Mouse (Mus musculus): ENCODE results near the gene Prkd3.
A peak's percentile ranks its signal among the peaks of the same experiment; 100 is the strongest.

Gene Prkd3

DNA sequence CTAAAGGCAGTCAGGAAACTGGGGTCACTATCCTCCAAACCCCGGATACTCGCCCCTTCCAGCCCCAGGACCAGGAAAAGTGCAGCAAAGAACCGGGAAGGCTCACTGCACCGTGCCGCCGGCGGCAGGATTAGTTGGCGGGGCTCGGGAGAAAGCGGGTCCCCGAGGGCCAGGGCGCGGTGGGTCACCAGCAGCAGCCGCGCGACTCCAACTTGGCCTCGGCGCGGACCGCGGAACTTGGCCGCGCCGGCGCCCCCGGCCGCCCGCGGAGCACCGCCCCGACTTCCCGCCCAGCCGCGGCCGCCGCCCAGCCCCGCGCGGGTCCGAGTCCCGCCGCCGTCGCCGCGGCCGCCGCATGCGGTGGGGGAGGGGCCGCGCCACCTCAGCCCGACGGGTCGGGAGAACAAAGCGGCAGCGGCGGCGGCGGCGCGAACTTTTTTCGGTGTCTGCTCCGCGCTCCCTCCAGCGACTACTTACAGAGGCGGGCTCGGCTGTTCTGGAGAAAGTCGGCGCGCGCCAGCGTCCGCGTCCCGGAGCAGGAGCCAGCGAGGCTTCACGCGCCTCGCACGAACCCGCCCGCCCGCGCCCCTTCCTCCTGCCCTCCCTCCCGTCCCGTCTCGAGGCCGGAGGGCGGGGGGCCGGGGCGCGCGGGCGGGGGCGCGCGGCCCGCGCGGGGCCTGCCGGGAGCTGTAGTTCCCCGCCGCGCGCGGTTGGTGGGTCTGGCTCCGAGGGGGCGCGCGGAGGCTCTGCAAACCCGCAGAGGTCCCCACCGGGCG lies at the start of gene Prkd3:
Gene Prkd3 (minus strand): TSS at position 609 of the 776 bp plus-strand sequence.
- DNase-seq: peak; percentile 31 to 50

- DNase-seq: no peak
Measured at GRCm38 (mm10) chr17:79069766-79070480, 49.3 kb upstream of the Prkd3 start.

DNA sequence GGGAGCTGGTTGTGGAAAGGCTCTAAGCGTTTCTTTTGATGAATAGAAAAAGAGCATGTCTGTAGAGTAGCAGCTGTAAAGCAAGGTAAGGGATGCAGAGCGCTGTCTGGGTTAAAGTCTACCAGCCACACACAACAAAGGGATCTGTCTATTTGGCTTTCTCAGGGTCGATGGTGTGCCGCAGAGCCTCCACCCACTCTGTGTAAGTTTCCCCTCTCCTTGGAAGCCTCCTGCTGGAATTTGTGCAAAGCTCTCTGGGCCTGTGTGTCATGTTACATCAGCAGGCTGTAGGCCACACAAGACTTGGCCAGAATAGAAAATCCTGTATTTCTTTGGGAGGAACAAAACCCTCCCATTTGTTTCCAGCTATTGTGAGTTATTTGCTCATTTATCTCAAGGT lies 48.4 kb upstream of the Prkd3 start:
- no peak for DNase-seq

DNA sequence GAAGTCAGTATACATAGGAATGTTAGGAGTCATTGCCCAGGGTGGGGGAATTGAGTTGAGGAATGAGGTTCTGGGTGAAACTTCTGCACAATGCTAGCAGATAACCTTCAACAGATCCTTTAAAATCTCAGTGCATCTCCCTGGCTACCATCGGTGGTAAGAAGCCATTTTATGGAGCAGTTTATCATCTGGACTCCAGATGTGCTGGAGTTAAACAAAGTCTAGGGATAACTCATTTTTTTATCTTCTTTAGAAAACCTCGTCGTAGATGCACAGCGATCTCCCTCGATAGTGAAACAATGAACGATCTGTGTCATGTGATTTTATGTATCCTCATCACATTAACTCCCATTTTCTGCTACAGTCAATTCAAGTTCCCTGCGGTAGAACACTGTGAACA lies 48.0 kb upstream of the Prkd3 start:
- no peak for DNase-seq

- no peak for DNase-seq
Measured at GRCm38 (mm10) chr17:79064250-79064649, 43.6 kb upstream of the Prkd3 start.

GRCm38 (mm10) chr17:79060221-79060620 lies 39.6 kb upstream of the Prkd3 start:
- DNase-seq: no peak

DNA sequence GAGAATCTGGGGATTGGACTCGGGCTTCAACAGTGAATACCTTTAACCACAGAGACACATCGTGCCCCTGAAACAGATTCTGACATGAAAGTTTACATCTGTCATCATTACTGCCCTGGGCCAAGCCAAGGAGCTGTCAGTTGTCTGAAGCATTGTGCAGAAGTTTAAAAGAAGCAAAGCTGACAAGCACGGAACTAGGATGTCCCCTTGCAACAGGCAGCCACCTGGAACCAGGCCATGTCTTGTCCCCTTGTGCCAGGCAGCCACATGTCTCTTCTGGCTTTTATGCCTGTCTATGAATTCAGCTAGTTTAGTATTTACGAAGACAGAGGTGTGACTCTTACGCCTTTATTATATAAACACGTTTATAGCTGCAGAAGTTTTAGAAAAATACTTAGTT lies 37.7 kb upstream of the Prkd3 start:
- no peak for DNase-seq

- DNase-seq: peak; percentile 26 to 51
Measured at GRCm38 (mm10) chr17:79052088-79052812, 31.6 kb upstream of the Prkd3 start.

DNA sequence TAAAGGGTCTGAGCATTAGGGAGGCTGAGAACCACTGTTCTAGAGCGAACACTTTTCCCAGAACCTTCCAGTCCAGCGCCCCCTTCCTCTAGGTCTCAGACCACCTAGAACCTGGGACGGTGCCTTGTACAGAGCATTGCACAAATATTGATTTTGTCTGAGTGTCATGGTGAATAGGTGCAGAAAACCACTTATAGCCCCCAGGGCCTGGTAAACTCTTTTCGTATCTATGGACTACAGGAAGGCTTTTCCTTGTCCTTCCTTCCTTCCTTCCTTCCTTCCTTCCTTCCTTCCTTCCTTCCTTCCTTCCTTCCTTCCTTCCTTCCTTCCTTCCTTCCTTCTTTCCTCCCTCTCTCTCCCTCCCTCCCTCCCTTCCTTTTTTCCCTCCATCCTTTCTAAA lies 31.0 kb upstream of the Prkd3 start, which contains the start of gene Qpct:
Gene Qpct (plus strand): TSS at position 301 of the 400 bp plus-strand sequence.
- no peak for DNase-seq

GRCm38 (mm10) chr17:79043705-79044104 lies 23.1 kb upstream of the Prkd3 start:
- no peak for DNase-seq

DNA sequence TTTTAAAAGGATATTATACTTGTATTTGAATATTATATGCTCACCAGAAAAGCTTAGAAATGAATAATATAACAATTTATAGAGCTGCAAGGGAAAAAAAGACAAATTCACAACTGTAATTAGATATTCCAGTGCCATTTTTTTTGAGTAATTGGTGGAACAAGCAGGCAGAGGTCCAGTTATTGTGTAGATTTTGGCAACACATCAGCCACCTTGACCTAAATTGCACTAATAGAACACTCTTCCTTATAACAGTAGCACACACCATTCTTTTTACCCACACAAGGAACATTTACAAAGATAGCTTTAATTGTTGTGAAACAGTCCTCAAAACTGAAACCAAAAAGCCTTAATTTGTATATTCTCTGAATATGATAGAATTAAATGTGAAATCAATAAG lies 19.0 kb upstream of the Prkd3 start:
- no peak for DNase-seq

- no peak for DNase-seq
Measured at GRCm38 (mm10) chr17:79032782-79033181, 12.2 kb upstream of the Prkd3 start.

GRCm38 (mm10) chr17:79031569-79031968 lies 11.0 kb upstream of the Prkd3 start:
- DNase-seq: no peak

- no peak for DNase-seq
Measured at GRCm38 (mm10) chr17:79029226-79029625, 8.6 kb upstream of the Prkd3 start.

DNA sequence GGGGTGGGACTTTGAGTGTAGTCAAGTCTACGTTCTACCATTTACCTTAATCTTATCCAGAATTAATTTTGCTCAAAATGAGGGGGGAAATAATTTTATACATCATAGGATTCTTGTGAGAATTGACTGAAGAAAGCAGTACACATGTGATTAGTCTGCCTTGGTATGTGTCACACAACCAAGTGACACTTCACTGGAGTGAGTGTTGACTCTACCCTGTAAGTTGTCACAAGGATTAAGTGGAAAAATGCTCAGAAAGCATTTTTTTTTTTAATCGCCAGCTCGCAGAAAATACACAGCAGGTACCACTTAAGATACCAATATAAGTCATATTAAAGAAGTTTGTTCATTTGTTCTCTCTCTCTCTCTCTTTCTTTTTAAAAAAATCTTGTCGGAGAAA lies 3.9 kb upstream of the Prkd3 start:
- no peak for DNase-seq

GRCm38 (mm10) chr17:79022746-79023145 lies 2.1 kb upstream of the Prkd3 start:
- DNase-seq: no peak

- DNase-seq: no peak
Measured at GRCm38 (mm10) chr17:79020984-79021335, 344 bp upstream of the Prkd3 start.

DNA sequence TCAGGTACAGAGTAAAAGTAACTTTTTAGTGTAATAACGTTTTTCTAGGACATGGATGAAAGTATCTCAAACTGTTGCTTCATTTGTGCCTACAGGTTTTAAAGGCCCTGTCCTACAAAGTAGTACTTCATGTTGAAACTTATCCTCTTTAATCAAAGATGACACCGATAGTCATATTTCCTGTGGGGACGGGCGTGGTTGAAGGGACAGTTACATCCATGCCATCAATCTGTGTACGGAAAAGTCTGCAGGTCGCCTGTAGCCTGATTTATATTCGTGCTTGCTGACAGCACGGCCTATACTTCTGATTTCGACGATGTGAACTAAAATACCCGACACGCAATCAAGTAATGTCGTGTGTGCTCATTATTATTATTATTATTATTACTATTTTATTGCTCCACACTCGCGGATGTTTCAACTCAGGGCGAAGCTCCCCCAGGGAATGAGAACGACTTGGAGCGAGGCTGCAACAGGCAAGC lies 849 bp downstream of the Prkd3 start:
- DNase-seq: peak in 1 of 2 experiments; percentile 17

GRCm38 (mm10) chr17:79018422-79018821 lies 2.2 kb downstream of the Prkd3 start:
- DNase-seq: peak in 1 of 2 experiments; percentile 4

DNA sequence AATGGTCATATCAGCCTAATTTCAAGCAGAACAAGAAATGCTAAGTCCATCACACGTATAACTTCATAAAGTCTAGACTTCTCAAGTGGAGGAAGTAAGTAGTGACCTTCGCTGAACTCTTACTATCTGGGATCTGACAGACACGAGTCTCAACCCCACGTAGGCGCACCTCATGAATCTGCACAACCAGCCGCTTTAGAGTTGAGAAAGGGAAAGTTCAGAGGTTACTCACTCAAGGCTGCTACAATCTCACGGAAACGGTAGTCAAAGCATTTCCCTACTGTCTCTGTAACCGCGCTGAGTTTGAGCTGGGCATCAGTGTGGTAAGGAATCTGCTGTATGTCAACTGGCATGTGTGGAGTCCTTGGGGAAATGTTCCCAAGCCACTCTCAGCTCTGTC lies 4.8 kb downstream of the Prkd3 start:
- no peak for DNase-seq

DNA sequence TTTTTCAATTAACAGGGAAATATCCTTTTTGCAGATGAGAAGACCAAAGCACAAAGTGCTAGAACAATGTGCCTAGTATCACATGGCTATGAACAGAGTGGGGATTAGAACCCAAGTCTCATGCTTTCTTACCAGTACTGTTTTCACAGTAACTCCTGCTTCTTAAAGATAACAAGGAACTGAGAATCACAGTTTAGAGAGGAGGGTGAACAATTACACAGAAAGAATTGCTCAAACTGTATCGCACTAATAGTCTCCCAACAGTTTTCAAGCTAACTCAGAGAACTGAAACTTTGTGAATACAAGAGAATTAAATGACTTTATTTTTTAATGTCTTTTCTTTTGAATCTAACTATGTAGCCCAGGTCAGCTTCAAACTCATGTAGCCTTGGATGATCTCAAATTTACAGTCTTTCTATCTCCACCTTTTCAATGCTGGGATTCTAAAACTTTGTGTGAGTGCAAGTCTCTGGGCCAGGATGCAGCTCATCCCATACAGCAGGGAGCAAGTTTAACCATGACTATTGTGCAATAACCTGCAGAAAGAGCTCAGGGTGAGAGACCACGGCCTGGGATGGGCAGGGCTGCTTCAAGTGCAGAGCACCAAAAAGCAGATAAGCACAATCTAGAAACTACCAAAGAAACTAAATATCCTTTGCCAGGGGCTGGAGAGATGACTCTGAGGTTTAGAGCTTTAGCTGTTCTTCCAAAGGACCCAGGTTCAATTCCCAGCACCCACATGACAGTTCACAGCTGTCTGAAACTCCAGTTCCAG lies 5.5 kb downstream of the Prkd3 start:
- no peak for DNase-seq

DNA sequence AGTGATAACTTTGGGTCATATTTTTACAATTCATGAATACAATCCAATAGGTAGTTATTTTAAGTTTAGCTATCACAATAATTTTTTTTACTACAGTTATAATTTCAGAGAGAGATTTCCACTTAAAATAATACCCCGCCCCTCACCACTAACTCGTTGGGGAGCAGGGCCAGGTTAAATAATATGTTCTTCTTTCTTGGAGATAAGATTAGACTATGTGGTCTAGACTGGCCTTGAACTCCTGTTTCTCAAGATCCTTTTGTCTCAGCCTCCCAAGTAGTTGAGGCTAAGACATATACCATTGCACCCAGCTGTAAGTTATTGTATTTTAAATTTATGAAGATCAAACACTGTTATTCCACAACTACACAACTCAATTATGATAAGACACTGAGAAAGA lies 7.0 kb downstream of the Prkd3 start:
- no peak for DNase-seq
